ENCODE assay signal across 7 mouse cellular contexts in the genomic region with DNA sequence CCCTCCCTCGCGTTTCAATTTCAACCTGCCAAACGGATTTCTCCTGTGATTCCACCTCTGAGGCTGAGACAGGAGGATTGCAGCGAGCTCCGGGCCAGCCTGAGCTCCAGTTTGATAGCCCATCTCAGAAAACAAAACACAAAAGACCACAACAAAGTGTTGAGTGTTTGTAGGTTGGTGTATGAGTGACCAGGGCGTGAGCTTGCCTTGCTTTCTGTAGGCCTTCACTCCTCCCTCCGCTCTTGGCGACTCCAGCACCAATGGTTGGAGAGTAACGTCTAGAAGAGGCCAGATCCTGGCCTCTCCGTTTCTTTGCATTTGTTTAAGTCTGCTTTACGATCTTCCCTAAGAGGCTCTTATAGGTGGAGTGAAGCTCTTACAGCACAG. TPM values are rescaled to one million over a fixed set of nuclear protein-coding genes. Genes with fewer than 3 reads are reported as not detected.
DNase-seq lines count a peak whose midpoint lies in the region; ATAC-seq and TF ChIP-seq lines count a peak whose summit lies in the region.

No protein-coding gene starts in this region.

- in situ Hi-C loops in ES-E14 (cut with MboI; ENCODE audit: low sequenced_read_pairs in 2 of 2, unreplicated experiment in 2 of 2) = no loop called here

- no peaks in the 10 kb centered on the region for H3K9me3 ChIP-seq in ES-E14 (ENCODE audit: control insufficient read depth, insufficient read depth, low read depth, low read length)
- H3K9me3 ChIP-seq in forebrain, embryonic 12.5 days = no peaks in the 10 kb centered on the region
- no peaks in the 10 kb centered on the region for H3K9me3 ChIP-seq in kidney, embryonic 15.5 days (replicated peaks)
- no peaks in the 10 kb centered on the region for H3K9me3 ChIP-seq in midbrain, embryonic 12.5 days

- TF ChIP-seq CTCF in C2C12 (IDR thresholded peaks at IDR 0.05; ENCODE audit: control insufficient read depth, insufficient read depth, insufficient read length) = no peak

- H3ac ChIP-seq in C2C12 (ENCODE audit: control insufficient read depth, insufficient read length, low read depth) = peak overlapping the region; percentile 95

- no peak for ATAC-seq in forebrain, embryonic 12.5 days (ENCODE audit: low FRiP score)
- no peak; the same call in 1 of the 2 replicates for ATAC-seq in kidney, embryonic 15.5 days (replicated peaks; ENCODE audit: low FRiP score)
- no peak for ATAC-seq in midbrain, embryonic 12.5 days (ENCODE audit: low FRiP score, low read depth)
- ATAC-seq in granulocyte monocyte progenitor cell, adult 5-6 weeks (replicated peaks; ENCODE audit: poor library complexity, severe bottlenecking) = no peak

- peaks cover 31% of the 10 kb centered on the region for H3K79me3 ChIP-seq in C2C12 (ENCODE audit: low read depth)

- no peaks in the 10 kb centered on the region for H3K27me3 ChIP-seq in C2C12 (ENCODE audit: control insufficient read depth, insufficient read depth, insufficient read length)
- H3K27me3 ChIP-seq in forebrain, embryonic 12.5 days = no peaks in the 10 kb centered on the region
- H3K27me3 ChIP-seq in kidney, embryonic 15.5 days = no peaks in the 10 kb centered on the region
- no peaks in the 10 kb centered on the region for H3K27me3 ChIP-seq in midbrain, embryonic 12.5 days

- peak overlapping the region; percentile 81 for H3K4me2 ChIP-seq in forebrain, embryonic 12.5 days
- H3K4me2 ChIP-seq in kidney, embryonic 15.5 days = peak overlapping the region; percentile 70
- peak overlapping the region; percentile 81 for H3K4me2 ChIP-seq in midbrain, embryonic 12.5 days (replicated peaks)

- peak overlapping the region; percentile 94 for H3K9ac ChIP-seq in ES-E14 (ENCODE audit: insufficient read depth, low read depth, low read length, poor library complexity, severe bottlenecking)
- H3K9ac ChIP-seq in forebrain, embryonic 12.5 days = peak overlapping the region; percentile 85
- H3K9ac ChIP-seq in kidney, embryonic 15.5 days = peak overlapping the region; percentile 86
- H3K9ac ChIP-seq in midbrain, embryonic 12.5 days (replicated peaks) = peak overlapping the region; percentile 83

- WGBS in forebrain, embryonic 12.5 days = 42% methylated on average over 11 of the region's 11 CpGs
- 28% methylated on average over 11 of the region's 11 CpGs for WGBS in kidney, embryonic 15.5 days
- WGBS in midbrain, embryonic 12.5 days = 46% methylated on average over 11 of the region's 11 CpGs

- peaks cover 0 to 2% of the 10 kb centered on the region in 2 experiments; a peak in 3 of 4 replicates for H3K4me1 ChIP-seq in ES-E14 (ENCODE audit: control insufficient read depth in 2 of 2, insufficient read depth in 2 of 2, low read length in 2 of 2, poor library complexity in 1 of 2)
- peaks cover 8% of the 10 kb centered on the region for H3K4me1 ChIP-seq in forebrain, embryonic 12.5 days
- H3K4me1 ChIP-seq in kidney, embryonic 15.5 days = peaks cover 15% of the 10 kb centered on the region
- H3K4me1 ChIP-seq in midbrain, embryonic 12.5 days = peaks cover 10% of the 10 kb centered on the region

- H3K36me3 ChIP-seq in C2C12 (ENCODE audit: control insufficient read depth, insufficient read depth) (no peaks in the 10 kb centered on the region), ES-E14 (ENCODE audit: control insufficient read depth, insufficient read depth, low read length, poor library complexity, severe bottlenecking) (no peaks in the 10 kb centered on the region)
- H3K36me3 ChIP-seq in forebrain, embryonic 12.5 days (replicated peaks) = no peaks in the 10 kb centered on the region
- 0 out of 2 replicates have a peak, but pooled peaks cover 6% of the 10 kb centered on the region for H3K36me3 ChIP-seq in kidney, embryonic 15.5 days
- H3K36me3 ChIP-seq in midbrain, embryonic 12.5 days = no peaks in the 10 kb centered on the region

- H3K4me3 ChIP-seq in C2C12 (ENCODE audit: insufficient read depth, poor library complexity, severe bottlenecking) (peak overlapping the region; percentile 62), ES-E14 (ENCODE audit: insufficient read depth in 1 of 2, low read depth in 1 of 2, low read length in 2 of 2, poor library complexity in 1 of 2, severe bottlenecking in 1 of 2) (peak overlapping the region; percentile 90 to 94)
- peak overlapping the region; percentile 84 for H3K4me3 ChIP-seq in forebrain, embryonic 12.5 days (replicated peaks)
- H3K4me3 ChIP-seq in kidney, embryonic 15.5 days (replicated peaks) = peak overlapping the region; percentile 88
- H3K4me3 ChIP-seq in midbrain, embryonic 12.5 days = peak overlapping the region; percentile 87

- no peak overlapping the region; the same call in 1 of the 2 replicates for H3K27ac ChIP-seq in ES-E14 (ENCODE audit: insufficient read depth, low read depth, low read length, poor library complexity, severe bottlenecking)
- H3K27ac ChIP-seq in forebrain, embryonic 12.5 days = no peak overlapping the region
- peak overlapping the region; percentile 97 for H3K27ac ChIP-seq in kidney, embryonic 15.5 days
- no peak overlapping the region for H3K27ac ChIP-seq in midbrain, embryonic 12.5 days (replicated peaks)

- peaks cover 55% of the 10 kb centered on the region for H3K79me2 ChIP-seq in C2C12 (ENCODE audit: control insufficient read depth, insufficient read depth)

- DNase-seq in ES-E14 (ENCODE audit: low read depth, low spot score) = peak; percentile 40
- DNase-seq in layer of hippocampus, adult 11-12 months (ENCODE audit: low spot score) = no peak

TF ChIP-seq in C2C12, 6 proteins besides CTCF, POLR2A, EP300 and RAD21:
- TF ChIP-seq CEBPB (IDR thresholded peaks at IDR 0.05; ENCODE audit: low read depth) (no peak), MAX (IDR thresholded peaks at IDR 0.05) (no peak), MYOG (IDR thresholded peaks at IDR 0.05; ENCODE audit: control insufficient read depth, extremely low read depth, insufficient read length) (no peak), MYOD1 (IDR thresholded peaks at IDR 0.05; ENCODE audit: control insufficient read depth, insufficient read length, low read depth) (no peak), USF1 (IDR thresholded peaks at IDR 0.05; ENCODE audit: low read depth) (no peak), FOSL1 (IDR thresholded peaks at IDR 0.05; ENCODE audit: insufficient read depth, low read length, poor library complexity, severe bottlenecking) (no peak)
TF ChIP-seq in C2C12: peak in this region for 0.

TF ChIP-seq in ES-E14, 5 proteins besides CTCF, POLR2A, EP300 and RAD21:
- no peak for TF ChIP-seq MAFK (IDR thresholded peaks at IDR 0.05; ENCODE audit: insufficient read depth, low read depth, low read length)
- TF ChIP-seq ZNF384 (IDR thresholded peaks at IDR 0.05; ENCODE audit: low read depth, low read length) = no peak
- no peak for TF ChIP-seq ZC3H11A (IDR thresholded peaks at IDR 0.05; ENCODE audit: borderline replicate concordance, low read depth, low read length)
- TF ChIP-seq HCFC1 (IDR thresholded peaks at IDR 0.05; ENCODE audit: borderline replicate concordance, insufficient read depth, low read length) = no peak
- TF ChIP-seq CHD2 (IDR thresholded peaks at IDR 0.05; ENCODE audit: low read depth, low read length) = no peak

RNA-seq across cellular contexts. Expression of gene Tm7sf3, which starts 0.6 kb away (rescaled TPM):
- 5.8 TPM for polyA plus RNA-seq in C2C12 (2012; fragmentation: generic; extraction: Trizol)
- total RNA-seq in ES-E14 (2012; rRNA removed) = 99.6 and 164 TPM in 2 replicates
- polyA plus RNA-seq in forebrain, embryonic 12.5 days (2016; fragmentation: Nextera tagmentation; extraction: Ambion mirVana) = 26.0 and 29.6 TPM in 2 replicates
- polyA plus RNA-seq in kidney, embryonic 15.5 days (2015; fragmentation: Nextera tagmentation; extraction: Ambion mirVana) = 36.5 and 37.0 TPM in 2 replicates
- polyA plus RNA-seq in midbrain, embryonic 12.5 days (2016; fragmentation: Nextera tagmentation; extraction: Ambion mirVana) = 22.9 and 26.4 TPM in 2 replicates
- 73.5 and 89.1 TPM in 2 replicates for total RNA-seq in granulocyte monocyte progenitor cell, adult 5-6 weeks (2014; fragmentation: Nextera tagmentation)
- 104 and 107 TPM in 2 replicates for total RNA-seq in granulocyte monocyte progenitor cell, adult 5-6 weeks (2017)

RNA-seq across cellular contexts. Expression of gene Med21, which starts 0.8 kb away (rescaled TPM):
- polyA plus RNA-seq in C2C12 (2012; fragmentation: generic; extraction: Trizol) = 49.0 TPM
- total RNA-seq in ES-E14 (2012; rRNA removed) = 57.2 and 91.2 TPM in 2 replicates
- 117 and 125 TPM in 2 replicates for polyA plus RNA-seq in forebrain, embryonic 12.5 days (2016; fragmentation: Nextera tagmentation; extraction: Ambion mirVana)
- polyA plus RNA-seq in kidney, embryonic 15.5 days (2015; fragmentation: Nextera tagmentation; extraction: Ambion mirVana) = 137 and 154 TPM in 2 replicates
- 118 and 121 TPM in 2 replicates for polyA plus RNA-seq in midbrain, embryonic 12.5 days (2016; fragmentation: Nextera tagmentation; extraction: Ambion mirVana)
- 214 and 275 TPM in 2 replicates for total RNA-seq in granulocyte monocyte progenitor cell, adult 5-6 weeks (2014; fragmentation: Nextera tagmentation)
- 240 and 246 TPM in 2 replicates for total RNA-seq in granulocyte monocyte progenitor cell, adult 5-6 weeks (2017)
